Mouse (Mus musculus) lung, embryonic 15.5 days (tissue): ENCODE results near the gene Alg1. TPM values are rescaled to one million over a fixed set of nuclear protein-coding genes. Genes with fewer than 3 reads are reported as not detected.
A peak's percentile ranks its signal among the peaks of the same experiment; 100 is the strongest.

Experiments
- ATAC-seq: fragments of 200-750 bp; cut with Nextera tagmentation; 2 replicates; pipeline ENCODE4 v1.8.0; 2017; ENCODE audit warnings: moderate number of reproducible peaks, borderline replicate concordance; ENCODE audit not compliant: low FRiP score, low TSS enrichment; ENCODE audit errors: extremely low read depth
- H3K27ac ChIP-seq: fragments of 300-500 bp; sonication (generic); 2 replicates; pipeline ENCODE4 v1.5.1; 2015; ENCODE audit warnings: moderate library complexity, mild to moderate bottlenecking, inconsistent platforms
- H3K27me3 ChIP-seq: fragments of 300-500 bp; sonication (generic); 2 replicates; pipeline ENCODE4 v1.6.1; 2015; ENCODE audit warnings: inconsistent platforms
- H3K36me3 ChIP-seq: fragments of 300-500 bp; sonication (generic); 2 replicates; pipeline ENCODE4 v1.6.1; 2015; ENCODE audit warnings: inconsistent platforms
- H3K4me1 ChIP-seq: fragments of 300-500 bp; sonication (generic); 2 replicates; pipeline ENCODE4 v1.6.1; 2015; ENCODE audit warnings: inconsistent platforms
- H3K4me2 ChIP-seq: fragments of 300-500 bp; sonication (generic); 2 replicates; pipeline ENCODE4 v1.6.1; 2015; ENCODE audit warnings: inconsistent platforms, mild to moderate bottlenecking, moderate library complexity
- H3K4me3 ChIP-seq: fragments of 300-500 bp; sonication (generic); 2 replicates; pipeline ENCODE4 v1.5.1; 2015; ENCODE audit warnings: mild to moderate bottlenecking, inconsistent platforms
- H3K9ac ChIP-seq: fragments of 300-500 bp; sonication (generic); 2 replicates; pipeline ENCODE4 v1.6.1; 2015; ENCODE audit warnings: inconsistent platforms
- H3K9me3 ChIP-seq: fragments of 300-500 bp; sonication (generic); 2 replicates; pipeline ENCODE4 v1.6.1; 2016; ENCODE audit warnings: inconsistent platforms
- WGBS: fragments of 180-500 bp; shearing (Covaris S2); methylation state at CpG from one replicate; pipeline ENCODE4 v1.1.7; 2015; 5-methylcytosine and 5-hydroxymethylcytosine counted together
- polyA plus RNA-seq: library from polyadenylated mRNA; unstranded; fragments of >200 nt; fragmentation: Nextera tagmentation; extraction: Ambion mirVana; gene quantifications from 2 replicates; pipeline ENCODE4 v1.2.1, GENCODE M21; 2015

The Alg1 gene
- polyA plus RNA-seq, 1 experiment from 2014 or later, result 35.7 TPM

- H3K27me3 ChIP-seq, result no peaks in the 10 kb centered on the region
- H3K4me3 ChIP-seq, result no peak overlapping the region
- peaks cover 53% of the 10 kb centered on the region for H3K36me3 ChIP-seq
- no peak overlapping the region for H3K4me2 ChIP-seq
- no peaks in the 10 kb centered on the region for H3K9me3 ChIP-seq
- H3K4me1 ChIP-seq, result no peaks in the 10 kb centered on the region
- 83% methylated on average over 6 of the region's 6 CpGs for WGBS
- no peak for ATAC-seq
- H3K9ac ChIP-seq, result no peak overlapping the region
- no peak overlapping the region for H3K27ac ChIP-seq
Measured at GRCm38 (mm10) chr16:5242882-5243281, 9.5 kb downstream of the Alg1 start.

- Histone ChIP-seq H3K27me3 (no peaks in the 10 kb centered on the region), H3K9ac (no peak overlapping the region), H3K4me3 (no peak overlapping the region), H3K4me1 (no peaks in the 10 kb centered on the region), H3K9me3 (no peaks in the 10 kb centered on the region), H3K27ac (no peak overlapping the region), H3K36me3 (peaks cover 61% of the 10 kb centered on the region), H3K4me2 (no peak overlapping the region)
- 0 out of 2 replicates have a peak, but pooled peaks have one; percentile 44 for ATAC-seq
- WGBS, result 26% methylated on average over 7 of the region's 7 CpGs
Measured at GRCm38 (mm10) chr16:5244411-5244810, 11.0 kb downstream of the Alg1 start.

GRCm38 (mm10) chr16:5250891-5251290 is 17.5 kb downstream of the Alg1 start:
- Histone ChIP-seq H3K9me3 (no peaks in the 10 kb centered on the region), H3K27me3 (no peaks in the 10 kb centered on the region), H3K4me2 (no peak overlapping the region), H3K9ac (no peak overlapping the region), H3K36me3 (peaks cover 28% of the 10 kb centered on the region), H3K4me3 (no peak overlapping the region), H3K4me1 (peaks cover 17% of the 10 kb centered on the region), H3K27ac (no peak overlapping the region)
- 82% methylated on average over 3 of the region's 3 CpGs for WGBS
- no peak for ATAC-seq

DNA sequence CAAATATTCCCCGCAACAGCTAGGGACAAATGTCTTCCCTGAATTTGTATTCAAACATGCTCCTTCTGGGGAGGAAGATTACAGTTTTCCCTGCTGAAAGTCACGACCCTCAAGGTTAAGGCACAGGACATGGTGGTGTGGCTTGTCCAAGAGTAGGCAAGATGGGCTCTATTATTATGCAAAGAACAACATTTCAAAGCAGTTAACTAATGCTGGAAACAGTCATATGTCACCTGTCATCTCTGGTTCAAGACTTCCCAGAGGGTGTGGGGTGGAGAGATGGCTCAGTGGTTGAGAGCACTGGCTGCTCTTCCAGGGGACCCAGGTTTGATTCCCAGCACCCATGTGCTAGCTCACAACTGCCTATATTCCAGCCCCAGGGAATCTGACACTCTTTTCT is 18.8 kb downstream of the Alg1 start:
- Histone ChIP-seq H3K9ac (no peak overlapping the region), H3K36me3 (peaks cover 22% of the 10 kb centered on the region), H3K27me3 (no peaks in the 10 kb centered on the region), H3K4me2 (no peak overlapping the region), H3K27ac (no peak overlapping the region), H3K4me3 (no peak overlapping the region), H3K4me1 (peaks cover 17% of the 10 kb centered on the region), H3K9me3 (no peaks in the 10 kb centered on the region)
- no peak for ATAC-seq
- 95% methylated on average over 2 of the region's 2 CpGs for WGBS

- H3K9ac ChIP-seq, result peak overlapping the region; percentile 70
- H3K4me2 ChIP-seq, result peak overlapping the region; percentile 87
- H3K9me3 ChIP-seq, result no peaks in the 10 kb centered on the region
- peaks cover 17% of the 10 kb centered on the region for H3K4me1 ChIP-seq
- H3K27ac ChIP-seq, result peak overlapping the region; percentile 82
- H3K4me3 ChIP-seq, result peak overlapping the region; percentile 78
- peaks cover 4% of the 10 kb centered on the region for H3K36me3 ChIP-seq
- no peaks in the 10 kb centered on the region for H3K27me3 ChIP-seq
- ATAC-seq, result peak; percentile 53
- under 1% methylated on average over 15 of the region's 15 CpGs for WGBS
Measured at GRCm38 (mm10) chr16:5254346-5255025, 21.1 kb downstream of the Alg1 start.

- 2% methylated on average over 27 of the region's 27 CpGs for WGBS
- Histone ChIP-seq H3K4me3 (peak overlapping the region; percentile 78), H3K4me1 (peaks cover 17% of the 10 kb centered on the region), H3K27me3 (no peaks in the 10 kb centered on the region), H3K9me3 (no peaks in the 10 kb centered on the region), H3K27ac (peak overlapping the region; percentile 82), H3K36me3 (no peaks in the 10 kb centered on the region; the same call in 1 of the 2 replicates), H3K4me2 (peak overlapping the region; percentile 87), H3K9ac (peak overlapping the region; percentile 70)
- 0 out of 2 replicates have a peak, but pooled peaks have one; percentile 3 for ATAC-seq
Measured at GRCm38 (mm10) chr16:5255081-5255740, 21.8 kb downstream of the Alg1 start.

GRCm38 (mm10) chr16:5255779-5256496 is 22.5 kb downstream of the Alg1 start, which contains the start of gene Eef2kmt:
Gene Eef2kmt (minus strand): TSS chr16:5255983.
- Histone ChIP-seq H3K27ac (peak within 1 kb of the TSS; percentile 82), H3K4me2 (peak within 1 kb of the TSS; percentile 87), H3K9ac (peak within 1 kb of the TSS; percentile 70), H3K4me3 (peak within 1 kb of the TSS; percentile 78), H3K27me3 (no peaks in the 10 kb centered on the region), H3K9me3 (no peaks in the 10 kb centered on the region), H3K4me1 (peaks cover 17% of the 10 kb centered on the region), H3K36me3 (no peaks in the 10 kb centered on the region)
- peak; percentile 98 for ATAC-seq
- WGBS, result 1% methylated on average over 57 of the region's 57 CpGs

DNA sequence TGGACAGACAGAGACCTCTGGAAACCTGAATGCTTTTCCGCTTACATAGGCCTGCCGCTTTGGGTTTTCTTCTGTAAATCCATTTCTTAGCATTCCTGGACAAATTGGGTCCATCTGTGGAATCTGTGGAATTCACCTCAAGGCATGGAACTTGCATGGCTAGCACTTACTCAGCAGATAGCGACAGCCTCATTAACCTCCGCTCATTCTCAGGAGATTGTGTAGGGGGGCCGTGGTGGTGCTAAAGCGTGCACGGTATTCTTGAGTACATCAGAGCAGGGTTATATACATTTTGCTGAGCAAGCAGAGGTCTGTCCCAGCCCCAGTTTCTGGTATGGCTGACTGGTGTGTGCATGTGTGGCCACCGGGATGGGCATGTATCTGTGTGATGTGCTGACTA is 29.7 kb downstream of the Alg1 start:
- no peaks in the 10 kb centered on the region for H3K4me1 ChIP-seq
- no peak overlapping the region for H3K27ac ChIP-seq
- H3K4me3 ChIP-seq, result no peak overlapping the region
- no peaks in the 10 kb centered on the region for H3K9me3 ChIP-seq
- 50% methylated on average over 8 of the region's 8 CpGs for WGBS
- ATAC-seq, result no peak
- H3K4me2 ChIP-seq, result no peak overlapping the region
- no peaks in the 10 kb centered on the region for H3K27me3 ChIP-seq
- H3K9ac ChIP-seq, result no peak overlapping the region
- H3K36me3 ChIP-seq, result no peaks in the 10 kb centered on the region

GRCm38 (mm10) chr16:5263926-5264325 is 30.5 kb downstream of the Alg1 start:
- Histone ChIP-seq H3K4me2 (no peak overlapping the region), H3K9ac (no peak overlapping the region), H3K36me3 (no peaks in the 10 kb centered on the region), H3K27ac (no peak overlapping the region), H3K9me3 (no peaks in the 10 kb centered on the region), H3K4me1 (no peaks in the 10 kb centered on the region), H3K27me3 (no peaks in the 10 kb centered on the region), H3K4me3 (no peak overlapping the region)
- 75% methylated on average over 7 of the region's 7 CpGs for WGBS
- no peak for ATAC-seq

DNA sequence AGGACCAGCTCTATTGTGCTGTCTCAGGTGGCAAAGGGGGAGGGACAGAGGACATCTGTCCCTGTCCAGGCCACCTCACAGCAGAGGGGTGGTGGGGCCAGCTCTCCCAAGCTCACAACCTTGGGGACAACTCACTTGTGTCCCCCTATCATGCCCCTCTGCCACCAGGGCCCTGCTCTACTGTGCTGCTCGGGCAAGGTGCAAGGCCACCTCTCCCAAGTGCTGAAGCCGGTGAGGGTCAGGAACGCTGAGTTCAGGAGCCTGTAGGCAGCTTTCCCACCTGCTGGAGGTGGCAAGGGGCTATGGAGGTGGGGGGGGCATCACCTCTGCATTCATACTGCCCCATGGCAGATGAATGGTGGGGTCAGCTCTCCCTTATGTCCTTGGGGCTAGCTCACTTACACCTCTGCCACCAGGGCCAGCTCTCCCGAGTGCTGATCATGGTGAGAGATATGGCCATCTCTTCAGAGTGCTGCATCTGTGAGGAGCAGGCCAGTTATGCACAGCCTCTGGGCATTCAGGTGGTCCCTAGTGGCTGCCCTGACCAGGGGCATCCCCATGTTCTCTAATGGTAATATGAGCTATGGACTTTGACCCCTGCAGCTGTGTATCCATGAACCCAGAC is 38.1 kb downstream of the Alg1 start:
- Histone ChIP-seq H3K4me2 (no peak overlapping the region), H3K4me1 (no peaks in the 10 kb centered on the region), H3K36me3 (no peaks in the 10 kb centered on the region), H3K9me3 (no peaks in the 10 kb centered on the region), H3K27ac (no peak overlapping the region), H3K4me3 (no peak overlapping the region), H3K27me3 (no peaks in the 10 kb centered on the region), H3K9ac (no peak overlapping the region)
- 75% methylated on average over 4 of the region's 4 CpGs for WGBS
- ATAC-seq, result 0 out of 2 replicates have a peak, but pooled peaks have one; percentile 19

DNA sequence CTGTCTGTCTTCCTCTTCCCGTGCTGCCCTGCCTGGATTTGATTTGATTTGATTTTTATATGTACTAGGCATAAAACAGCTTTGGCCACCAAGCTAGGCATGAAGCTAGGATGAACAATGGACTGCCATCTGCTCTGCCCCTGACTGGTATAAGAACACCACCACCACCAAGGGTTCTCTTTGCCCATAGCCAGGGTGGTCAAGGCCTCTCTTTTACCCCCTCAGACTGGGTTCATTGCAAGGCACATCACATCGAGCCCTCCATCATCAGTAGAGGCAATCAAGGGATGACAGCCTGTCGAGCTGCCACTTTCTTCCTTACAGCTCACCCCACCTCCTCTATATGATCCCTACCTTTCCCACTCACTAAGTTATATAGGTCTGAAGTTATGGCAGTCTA is 39.0 kb downstream of the Alg1 start:
- no peaks in the 10 kb centered on the region for H3K27me3 ChIP-seq
- no peak overlapping the region for H3K4me3 ChIP-seq
- ATAC-seq, result no peak
- H3K9me3 ChIP-seq, result no peaks in the 10 kb centered on the region
- H3K4me2 ChIP-seq, result no peak overlapping the region
- no peaks in the 10 kb centered on the region for H3K36me3 ChIP-seq
- H3K27ac ChIP-seq, result no peak overlapping the region
- no peak overlapping the region for H3K9ac ChIP-seq
- no peaks in the 10 kb centered on the region for H3K4me1 ChIP-seq
- 66% methylated on average over 3 of the region's 3 CpGs for WGBS
